Mouse (Mus musculus) liver, embryonic 14.5 days (tissue): ENCODE measurements around the gene Slc17a5. TPM values are rescaled to one million over a fixed set of nuclear protein-coding genes. Genes with fewer than 3 reads are reported as not detected.

Experiments
- ATAC-seq: fragments of 200-750 bp; cut with Nextera tagmentation; 2 replicates; pipeline ENCODE4 v1.8.0; 2017; ENCODE audit warnings: moderate number of reproducible peaks, mild to moderate bottlenecking, moderate library complexity; ENCODE audit not compliant: insufficient read depth
- DNase-seq, 3 experiments: peaks; one replicate each; pipeline ENCODE4 v3.0.0-alpha.2; 2012 to 2013; ENCODE audit warnings: low read depth in 3 of 3, low spot score in 3 of 3
- H3K27ac ChIP-seq: fragments of 300-500 bp; sonication (generic); 2 replicates; pipeline ENCODE4 v1.5.1; 2014; ENCODE audit warnings: moderate library complexity, mild to moderate bottlenecking, control low read depth, inconsistent platforms
- H3K27me3 ChIP-seq: fragments of 300-500 bp; sonication (generic); 2 replicates; pipeline ENCODE4 v1.6.1; 2014; ENCODE audit warnings: mild to moderate bottlenecking, low read length, moderate library complexity; ENCODE audit not compliant: control insufficient read depth, insufficient read depth
- H3K36me3 ChIP-seq: fragments of 300-500 bp; sonication (generic); replicated peaks from 2 replicates; pipeline ENCODE4 v1.6.1; 2014; ENCODE audit warnings: low read depth; ENCODE audit not compliant: control insufficient read depth, insufficient read depth
- H3K4me1 ChIP-seq, 2 experiments: fragments of 200-500 bp in 1 of 2; fragments of 300-500 bp in 1 of 2; sonication (generic) in 1 of 2; replicated peaks; 2 replicates each; pipeline ENCODE4 v1.6.1; 2012 to 2014; ENCODE audit warnings: antibody characterized with exemption in 1 of 2, inconsistent platforms in 1 of 2, low read length in 1 of 2; ENCODE audit not compliant: control insufficient read depth in 2 of 2, insufficient read depth in 2 of 2
- H3K4me2 ChIP-seq: fragments of 300-500 bp; sonication (generic); 2 replicates; pipeline ENCODE4 v1.6.1; 2014; ENCODE audit warnings: low read depth, mild to moderate bottlenecking, control low read depth, moderate library complexity
- H3K4me3 ChIP-seq, 2 experiments: fragments of 200-500 bp in 1 of 2; fragments of 300-500 bp in 1 of 2; sonication (generic) in 1 of 2; 2 replicates each; pipeline ENCODE4 v1.5.1; 2012 to 2014; ENCODE audit warnings: low read depth in 2 of 2, low read length in 2 of 2, mild to moderate bottlenecking in 2 of 2, control low read depth in 1 of 2, inconsistent platforms in 1 of 2, moderate library complexity in 1 of 2; ENCODE audit not compliant: insufficient read depth in 1 of 2
- H3K9ac ChIP-seq: fragments of 300-500 bp; sonication (generic); replicated peaks from 2 replicates; pipeline ENCODE4 v1.6.1; 2014; ENCODE audit warnings: mild to moderate bottlenecking, control low read depth, moderate library complexity
- H3K9me3 ChIP-seq: fragments of 300-500 bp; sonication (generic); 2 replicates; pipeline ENCODE4 v1.6.1; 2016; ENCODE audit warnings: low read length, mixed read lengths; ENCODE audit not compliant: control insufficient read depth
- CTCF ChIP-seq: IDR thresholded peaks from 2 replicates; pipeline ENCODE4 v1.5.1; 2016; ENCODE audit warnings: antibody characterized with exemption, low read depth, control low read depth
- EP300 ChIP-seq: IDR thresholded peaks from 2 replicates; pipeline ENCODE4 v1.6.1; 2016; ENCODE audit warnings: antibody characterized with exemption, low read depth
- WGBS: fragments of 180-500 bp; shearing (Covaris S2); extraction: QIAGEN DNeasy Blood & Tissue Kit; methylation state at CpG from one replicate; pipeline ENCODE4 v1.1.7; 2014; ENCODE audit not compliant: insufficient replicate concordance; 5-methylcytosine and 5-hydroxymethylcytosine counted together
- polyA plus RNA-seq, 2 experiments: library from polyadenylated mRNA; depleted of rRNA in 1 of 2; stranded (reverse) in 1 of 2; unstranded in 1 of 2; fragments of >200 nt; fragmentation: Nextera tagmentation in 1 of 2; extraction: Ambion mirVana in 1 of 2; gene quantifications; 2 replicates each; pipeline versions ENCODE4 v1.2.1 to v1.2.3; 2012 to 2014

Slc17a5 gene
- 1.7 and 2.4 TPM in 2 replicates for polyA plus RNA-seq (2012; rRNA removed)
- polyA plus RNA-seq (2014; fragmentation: Nextera tagmentation; extraction: Ambion mirVana) = 3.2 and 3.8 TPM in 2 replicates

- peak; percentile 91 to 93 (median 92) for DNase-seq
- H3K36me3 ChIP-seq = no peaks in the 10 kb centered on the region
- ATAC-seq = peak; percentile 95
Measured at GRCm38 (mm10) chr9:78587914-78588313, at the start of gene Slc17a5. TSS of gene Slc17a5 (minus strand) at chr9:78588041.

GRCm38 (mm10) chr9:78633976-78634375 is 46.1 kb upstream of the Slc17a5 start:
- DNase-seq = no peak
- 76% methylated on average over 3 of the region's 3 CpGs for WGBS
- Histone ChIP-seq H3K4me1 (no peaks in the 10 kb centered on the region), H3K9ac (no peak overlapping the region), H3K4me2 (no peak overlapping the region), H3K36me3 (no peaks in the 10 kb centered on the region), H3K9me3 (no peaks in the 10 kb centered on the region), H3K27ac (no peak overlapping the region), H3K27me3 (no peaks in the 10 kb centered on the region), H3K4me3 (no peak overlapping the region)
- ATAC-seq = no peak
- TF ChIP-seq CTCF = no peak
- no peak for TF ChIP-seq EP300

More at GRCm38 (mm10) chr9:78587914-78588313, at the start of gene Slc17a5:
- H3K27ac ChIP-seq = no peak within 1 kb of the TSS
- peak; percentile 15; the same call in 1 of the 2 replicates for TF ChIP-seq CTCF
- no peak for TF ChIP-seq EP300
- H3K9me3 ChIP-seq = no peaks in the 10 kb centered on the region
- peak within 1 kb of the TSS; percentile 61 for H3K4me2 ChIP-seq
- no peaks in the 10 kb centered on the region for H3K27me3 ChIP-seq
- H3K4me3 ChIP-seq = peak within 1 kb of the TSS; percentile 65 to 86
- H3K4me1 ChIP-seq = peaks cover 8 to 12% of the 10 kb centered on the region in 2 experiments; a peak in 3 of 4 replicates
- under 1% methylated on average over 27 of the region's 27 CpGs for WGBS
- peak within 1 kb of the TSS; percentile 68 for H3K9ac ChIP-seq

DNA sequence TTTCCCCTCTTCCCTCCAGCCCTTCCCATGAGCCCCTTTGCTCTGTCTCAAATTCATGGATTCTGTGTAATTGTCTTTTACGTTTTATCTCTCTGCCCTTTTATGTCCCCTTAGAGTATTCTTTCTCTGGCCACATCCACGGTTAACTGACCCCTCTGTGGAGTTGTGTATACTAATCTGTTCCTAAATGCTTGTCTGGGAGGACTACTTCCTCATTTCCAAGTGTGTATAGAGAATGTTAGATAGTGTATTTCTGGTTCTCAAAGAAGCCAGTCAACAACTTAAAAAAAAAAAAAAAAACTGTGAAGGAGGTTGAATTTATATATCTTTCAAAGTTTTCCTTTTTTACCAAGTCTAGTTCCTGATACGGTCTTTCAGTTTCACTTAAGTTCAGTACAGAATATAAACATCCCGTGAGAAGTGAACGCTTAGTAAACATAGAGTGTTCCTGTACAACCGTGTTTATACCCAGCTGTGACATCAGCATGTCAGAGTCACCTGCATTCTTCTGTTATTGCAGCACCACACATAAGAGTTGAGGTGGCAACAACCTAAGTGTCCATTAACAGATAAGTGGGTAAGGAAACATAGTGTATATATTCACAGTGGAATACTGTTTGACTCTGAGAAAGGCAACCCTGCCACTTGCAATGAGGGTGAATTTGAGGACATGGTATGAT is 44.1 kb upstream of the Slc17a5 start:
- Histone ChIP-seq H3K9ac (no peak overlapping the region), H3K9me3 (no peaks in the 10 kb centered on the region), H3K36me3 (no peaks in the 10 kb centered on the region), H3K27ac (no peak overlapping the region), H3K4me1 (no peaks in the 10 kb centered on the region), H3K27me3 (no peaks in the 10 kb centered on the region), H3K4me2 (no peak overlapping the region), H3K4me3 (no peak overlapping the region)
- ATAC-seq (no peak), DNase-seq (no peak)
- 48% methylated on average over 6 of the region's 6 CpGs for WGBS
- TF ChIP-seq CTCF (no peak), EP300 (no peak)

DNA sequence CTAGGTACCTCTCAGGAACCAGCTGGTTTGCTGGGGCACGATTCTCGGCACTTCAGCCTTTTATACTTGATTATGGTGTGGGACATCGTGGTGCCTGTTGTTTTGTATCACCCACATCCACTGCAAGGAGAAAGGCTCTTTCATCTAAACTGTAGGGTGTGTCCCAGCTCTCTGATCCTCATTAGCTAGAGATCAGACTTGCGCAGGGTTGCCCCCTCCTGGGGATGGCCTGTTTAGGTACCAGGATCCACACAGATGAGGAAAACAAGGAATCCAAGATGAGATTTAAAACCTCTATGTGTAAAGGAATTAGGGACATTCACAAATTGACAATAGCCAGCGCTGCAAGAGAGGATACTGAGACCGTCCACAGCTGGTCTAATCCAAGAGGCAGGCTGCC is 42.1 kb upstream of the Slc17a5 start:
- ATAC-seq (no peak), DNase-seq (no peak)
- Histone ChIP-seq H3K4me1 (no peaks in the 10 kb centered on the region), H3K27me3 (no peaks in the 10 kb centered on the region), H3K36me3 (no peaks in the 10 kb centered on the region), H3K4me2 (no peak overlapping the region), H3K27ac (no peak overlapping the region), H3K9ac (no peak overlapping the region), H3K4me3 (no peak overlapping the region), H3K9me3 (no peaks in the 10 kb centered on the region)
- WGBS = 54% methylated on average over 6 of the region's 6 CpGs
- no peak for TF ChIP-seq EP300
- no peak for TF ChIP-seq CTCF

DNA sequence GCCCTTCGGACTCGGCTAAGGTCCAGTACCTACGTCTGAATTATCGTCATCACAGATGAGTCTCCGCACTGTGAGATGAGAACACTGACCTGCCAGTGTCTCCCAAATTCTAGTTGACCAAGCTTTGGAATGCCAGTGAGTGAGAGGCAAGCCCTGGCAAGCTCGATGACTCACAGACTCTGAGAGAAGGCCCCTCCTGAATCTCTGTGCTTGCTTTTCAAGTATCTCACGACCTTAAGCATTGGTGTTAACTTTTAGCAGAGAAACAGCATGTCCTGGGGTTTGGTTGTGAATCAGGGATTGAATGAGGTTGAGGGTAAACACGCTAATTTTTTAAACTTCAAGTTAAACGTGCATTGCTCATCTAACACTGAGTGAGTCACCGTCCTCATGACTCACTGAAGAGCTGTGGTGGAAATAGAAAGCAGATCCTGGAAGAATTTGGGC is 35.5 kb upstream of the Slc17a5 start:
- 56% methylated on average over 10 of the region's 10 CpGs for WGBS
- TF ChIP-seq EP300 (no peak), CTCF (no peak)
- Histone ChIP-seq H3K9ac (no peak overlapping the region), H3K4me1 (no peaks in the 10 kb centered on the region), H3K4me2 (no peak overlapping the region), H3K4me3 (no peak overlapping the region), H3K36me3 (no peaks in the 10 kb centered on the region), H3K9me3 (no peaks in the 10 kb centered on the region), H3K27ac (no peak overlapping the region), H3K27me3 (no peaks in the 10 kb centered on the region)
- ATAC-seq = no peak
- DNase-seq = no peak
